8 mouse cellular contexts compared by ENCODE assay signal in genomic region chr6:124910032-124910431, GRCm38 (mm10). TPM values are rescaled to one million over a fixed set of nuclear protein-coding genes. Genes with fewer than 3 reads are reported as not detected.
DNase-seq lines count a peak whose midpoint lies in the region; ATAC-seq and TF ChIP-seq lines count a peak whose summit lies in the region.

No protein-coding gene starts in this region.

- WGBS in liver, embryonic 12.5 days (ENCODE audit: insufficient replicate concordance), result 7% methylated on average over 32 of the region's 32 CpGs
- WGBS in liver, postnatal 0 days (ENCODE audit: insufficient replicate concordance), result 9% methylated on average over 32 of the region's 32 CpGs
- 3% methylated on average over 32 of the region's 32 CpGs for WGBS in forebrain, embryonic 10.5 days
- 4% methylated on average over 32 of the region's 32 CpGs for WGBS in intestine, embryonic 15.5 days

- ATAC-seq in liver, embryonic 12.5 days, result no peak
- no peak for ATAC-seq in liver, postnatal 0 days
- peak; percentile 57 for ATAC-seq in intestine, embryonic 15.5 days

- peaks cover 87% of the 10 kb centered on the region for H3K27me3 ChIP-seq in liver, embryonic 12.5 days (replicated peaks)
- H3K27me3 ChIP-seq in liver, postnatal 0 days (ENCODE audit: insufficient read depth, low read length), result peaks cover 20% of the 10 kb centered on the region
- peaks cover 56% of the 10 kb centered on the region for H3K27me3 ChIP-seq in forebrain, embryonic 10.5 days (ENCODE audit: poor library complexity, severe bottlenecking)
- H3K27me3 ChIP-seq in intestine, embryonic 15.5 days (replicated peaks), result 0 out of 2 replicates have a peak, but pooled peaks cover 6% of the 10 kb centered on the region

- TF ChIP-seq EP300 in liver, postnatal 0 days (IDR thresholded peaks at IDR 0.05; ENCODE audit: low read depth), result no peak

- peak overlapping the region; percentile 16; the same call in 1 of the 2 replicates for H3K4me3 ChIP-seq in liver, embryonic 12.5 days
- no peak overlapping the region for H3K4me3 ChIP-seq in liver, postnatal 0 days (ENCODE audit: low read depth, low read length)
- peak overlapping the region; percentile 45 for H3K4me3 ChIP-seq in forebrain, embryonic 10.5 days
- peak overlapping the region; percentile 20; the same call in 1 of the 2 replicates for H3K4me3 ChIP-seq in intestine, embryonic 15.5 days (replicated peaks)

- H3K9ac ChIP-seq in liver, embryonic 12.5 days, result no peak overlapping the region
- no peak overlapping the region; the same call in 1 of the 2 replicates for H3K9ac ChIP-seq in liver, postnatal 0 days (replicated peaks)
- peak overlapping the region; percentile 28; the same call in 1 of the 2 replicates for H3K9ac ChIP-seq in intestine, embryonic 15.5 days

- H3K27ac ChIP-seq in liver, embryonic 12.5 days, result no peak overlapping the region
- no peak overlapping the region for H3K27ac ChIP-seq in liver, postnatal 0 days (ENCODE audit: low read depth)
- peak overlapping the region; percentile 81 for H3K27ac ChIP-seq in forebrain, embryonic 10.5 days
- no peak overlapping the region for H3K27ac ChIP-seq in intestine, embryonic 15.5 days

- no peak for TF ChIP-seq CTCF in liver, postnatal 0 days (IDR thresholded peaks at IDR 0.05; ENCODE audit: low read depth)

- H3K4me1 ChIP-seq in liver, embryonic 12.5 days, result peaks cover 30% of the 10 kb centered on the region
- peaks cover 9% of the 10 kb centered on the region for H3K4me1 ChIP-seq in liver, postnatal 0 days (ENCODE audit: insufficient read depth)
- H3K4me1 ChIP-seq in forebrain, embryonic 10.5 days, result peaks cover 51% of the 10 kb centered on the region
- H3K4me1 ChIP-seq in intestine, embryonic 15.5 days (replicated peaks), result peaks cover 30% of the 10 kb centered on the region

- no peak for DNase-seq in liver, postnatal 0 days
- DNase-seq in forebrain, embryonic 10.5 days (ENCODE audit: extremely low spot score, low spot score), result no peak
- DNase-seq in retina, embryonic 14.5 days (ENCODE audit: low spot score), result peak; percentile 41
- DNase-seq in gastrocnemius, postnatal 25 days, result no peak
- no peak for DNase-seq in spleen, postnatal 36 days (ENCODE audit: low spot score in 2 of 2)
- no peak for DNase-seq in natural killer cell, adult 2 months (ENCODE audit: low spot score in 2 of 2)

- peak overlapping the region; percentile 45 for H3K4me2 ChIP-seq in liver, embryonic 12.5 days
- H3K4me2 ChIP-seq in liver, postnatal 0 days (ENCODE audit: low read depth, low read length), result no peak overlapping the region
- H3K4me2 ChIP-seq in intestine, embryonic 15.5 days (replicated peaks), result peak overlapping the region; percentile 58

- peaks cover 9% of the 10 kb centered on the region; the same call in 1 of the 2 replicates for H3K36me3 ChIP-seq in liver, embryonic 12.5 days
- peaks cover 12% of the 10 kb centered on the region; the same call in 1 of the 2 replicates for H3K36me3 ChIP-seq in liver, postnatal 0 days (replicated peaks; ENCODE audit: insufficient read depth, low read length)
- peaks cover 28% of the 10 kb centered on the region for H3K36me3 ChIP-seq in forebrain, embryonic 10.5 days (replicated peaks)
- peaks cover 13% of the 10 kb centered on the region for H3K36me3 ChIP-seq in intestine, embryonic 15.5 days

- H3K9me3 ChIP-seq in liver, embryonic 12.5 days (replicated peaks), result no peaks in the 10 kb centered on the region
- no peaks in the 10 kb centered on the region for H3K9me3 ChIP-seq in liver, postnatal 0 days (ENCODE audit: low read length)
- H3K9me3 ChIP-seq in forebrain, embryonic 10.5 days, result no peaks in the 10 kb centered on the region
- no peaks in the 10 kb centered on the region for H3K9me3 ChIP-seq in intestine, embryonic 15.5 days

RNA-seq across cellular contexts. Expression of gene Lag3, which starts 1.5 kb away (rescaled TPM):
- polyA plus RNA-seq in liver, embryonic 12.5 days (2016; fragmentation: Nextera tagmentation; extraction: Ambion mirVana), result 0.32 and 0.33 TPM in 2 replicates
- polyA plus RNA-seq in liver, postnatal 0 days (2015; fragmentation: Nextera tagmentation; extraction: Ambion mirVana), result 0.33 and 0.40 TPM in 2 replicates
- polyA plus RNA-seq in forebrain, embryonic 10.5 days (2016; fragmentation: Nextera tagmentation; extraction: Ambion mirVana), result 0.76 and 0.88 TPM in 2 replicates
- 2.2 and 2.9 TPM in 2 replicates for polyA plus RNA-seq in intestine, embryonic 15.5 days (2015; fragmentation: Nextera tagmentation; extraction: Ambion mirVana)
- under 1 TPM in 1 of 2 experiments, not detected in 1; 0.51 TPM for total RNA-seq in gastrocnemius, postnatal 25 days (2021)

RNA-seq across cellular contexts. Expression of gene Ptms, which starts 9.9 kb away (rescaled TPM):
- polyA plus RNA-seq in liver, embryonic 12.5 days (2016; fragmentation: Nextera tagmentation; extraction: Ambion mirVana), result 64.5 and 66.7 TPM in 2 replicates
- 116 and 145 TPM in 2 replicates for polyA plus RNA-seq in liver, postnatal 0 days (2015; fragmentation: Nextera tagmentation; extraction: Ambion mirVana)
- polyA plus RNA-seq in forebrain, embryonic 10.5 days (2016; fragmentation: Nextera tagmentation; extraction: Ambion mirVana), result 218 and 224 TPM in 2 replicates
- 241 and 282 TPM in 2 replicates for polyA plus RNA-seq in intestine, embryonic 15.5 days (2015; fragmentation: Nextera tagmentation; extraction: Ambion mirVana)
- 100 to 1,000 TPM; 126 to 152 TPM for total RNA-seq in gastrocnemius, postnatal 25 days (2021)

RNA-seq across cellular contexts. Expression of gene Mlf2, which starts 21.2 kb away (rescaled TPM):
- polyA plus RNA-seq in liver, embryonic 12.5 days (2016; fragmentation: Nextera tagmentation; extraction: Ambion mirVana), result 178 and 187 TPM in 2 replicates
- 119 and 136 TPM in 2 replicates for polyA plus RNA-seq in liver, postnatal 0 days (2015; fragmentation: Nextera tagmentation; extraction: Ambion mirVana)
- polyA plus RNA-seq in forebrain, embryonic 10.5 days (2016; fragmentation: Nextera tagmentation; extraction: Ambion mirVana), result 388 and 398 TPM in 2 replicates
- 336 and 340 TPM in 2 replicates for polyA plus RNA-seq in intestine, embryonic 15.5 days (2015; fragmentation: Nextera tagmentation; extraction: Ambion mirVana)
- 100 to 1,000 TPM; 207 to 210 TPM for total RNA-seq in gastrocnemius, postnatal 25 days (2021)

RNA-seq across cellular contexts. Expression of gene Cd4, which starts 22.0 kb away (rescaled TPM):
- 0.05 and 0.07 TPM in 2 replicates for polyA plus RNA-seq in liver, embryonic 12.5 days (2016; fragmentation: Nextera tagmentation; extraction: Ambion mirVana)
- polyA plus RNA-seq in liver, postnatal 0 days (2015; fragmentation: Nextera tagmentation; extraction: Ambion mirVana), result 0.14 and 0.24 TPM in 2 replicates
- 0.17 TPM in 1 of 2 replicates, not detected in the other for polyA plus RNA-seq in forebrain, embryonic 10.5 days (2016; fragmentation: Nextera tagmentation; extraction: Ambion mirVana)
- 0.40 and 0.48 TPM in 2 replicates for polyA plus RNA-seq in intestine, embryonic 15.5 days (2015; fragmentation: Nextera tagmentation; extraction: Ambion mirVana)
- 1 to 10 TPM in 1 of 2 experiments, not detected in 1; 1.2 TPM for total RNA-seq in gastrocnemius, postnatal 25 days (2021)

RNA-seq across cellular contexts. Expression of gene Gpr162, which starts 46.2 kb away (rescaled TPM):
- polyA plus RNA-seq in liver, embryonic 12.5 days (2016; fragmentation: Nextera tagmentation; extraction: Ambion mirVana), result 0.08 and 0.17 TPM in 2 replicates
- polyA plus RNA-seq in liver, postnatal 0 days (2015; fragmentation: Nextera tagmentation; extraction: Ambion mirVana), result 0.04 and 0.08 TPM in 2 replicates
- polyA plus RNA-seq in forebrain, embryonic 10.5 days (2016; fragmentation: Nextera tagmentation; extraction: Ambion mirVana), result 2.1 and 2.5 TPM in 2 replicates
- 0.99 and 1.1 TPM in 2 replicates for polyA plus RNA-seq in intestine, embryonic 15.5 days (2015; fragmentation: Nextera tagmentation; extraction: Ambion mirVana)
- total RNA-seq in gastrocnemius, postnatal 25 days (2021), result under 1 TPM; 0.23 to 0.32 TPM
